Mouse (Mus musculus): ENCODE results near the gene Slc25a11. TPM values are rescaled to one million over a fixed set of nuclear protein-coding genes. Genes with fewer than 3 reads are reported as not detected.

Gene Slc25a11
- polyA plus RNA-seq, 2 experiments: 39.0 to 60.8 TPM

DNA sequence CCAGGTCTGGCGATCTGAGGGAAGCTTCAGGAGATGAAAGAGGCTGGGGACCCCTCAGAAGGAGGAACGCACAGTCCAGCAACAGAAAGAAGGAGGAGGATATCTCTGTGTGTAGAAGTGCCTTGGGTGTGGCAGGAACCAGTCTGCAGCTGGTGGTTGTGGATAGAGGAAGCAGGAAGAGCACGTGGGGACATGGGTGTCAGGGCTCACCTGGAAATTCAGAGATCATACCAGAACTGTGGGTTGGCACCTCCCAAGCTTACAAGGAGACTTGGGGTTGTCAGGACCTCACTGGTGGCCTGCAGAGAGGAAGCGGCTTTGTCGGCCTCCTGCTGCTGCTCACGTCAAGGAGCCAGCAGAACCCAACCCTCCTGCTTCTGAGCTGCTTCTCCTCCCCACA, 50.0 kb downstream of the Slc25a11 start:
- no peak overlapping the region for H3K9ac ChIP-seq (replicated peaks)
- H3K4me3 ChIP-seq (ENCODE audit: insufficient read depth in 1 of 2, low read depth in 2 of 2, low read length in 2 of 2): no peak overlapping the region
- 12% methylated on average over 6 of the region's 6 CpGs for WGBS (ENCODE audit: insufficient replicate concordance)
- H3K4me1 ChIP-seq (replicated peaks; ENCODE audit: control insufficient read depth in 2 of 2, insufficient read depth in 2 of 2, low read length in 1 of 2): peaks cover 0 to 14% of the 10 kb centered on the region in 2 experiments; a peak in 2 of 4 replicates
- TF ChIP-seq EP300 (IDR thresholded peaks at IDR 0.05; ENCODE audit: low read depth): no peak
- no peak for TF ChIP-seq CTCF (IDR thresholded peaks at IDR 0.05; ENCODE audit: low read depth)
- H3K27me3 ChIP-seq (ENCODE audit: control insufficient read depth, insufficient read depth, low read length): no peaks in the 10 kb centered on the region
- DNase-seq (ENCODE audit: low read depth in 3 of 3, low spot score in 3 of 3) (no peak), ATAC-seq (ENCODE audit: insufficient read depth) (peak; percentile 50; the same call in 1 of the 2 replicates)
- no peaks in the 10 kb centered on the region for H3K36me3 ChIP-seq (replicated peaks; ENCODE audit: control insufficient read depth, insufficient read depth, low read depth)
- H3K4me2 ChIP-seq (ENCODE audit: low read depth): no peak overlapping the region
- H3K27ac ChIP-seq: no peak overlapping the region
- H3K9me3 ChIP-seq (ENCODE audit: control insufficient read depth, low read length): no peaks in the 10 kb centered on the region

DNA sequence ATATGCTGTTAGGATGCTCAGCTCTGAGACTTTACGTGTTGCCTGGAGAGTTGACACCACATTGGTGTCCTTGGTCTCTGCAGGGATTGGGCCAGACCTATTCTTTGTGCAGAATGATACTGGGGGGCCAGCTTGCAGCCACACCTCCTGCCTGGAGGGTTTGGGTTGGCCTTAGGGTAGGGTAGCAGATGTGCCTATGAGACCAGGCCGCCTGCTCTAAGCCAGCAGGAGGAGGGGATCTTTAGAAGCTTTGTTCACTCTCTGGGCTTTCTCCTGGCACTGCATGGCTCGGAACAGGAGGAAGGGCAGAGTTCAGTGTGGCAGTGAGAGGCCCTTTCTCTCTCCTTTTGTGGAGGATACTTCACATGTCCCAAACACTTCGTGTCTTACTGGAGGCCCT, 51.2 kb downstream of the Slc25a11 start:
- ATAC-seq (ENCODE audit: insufficient read depth): no peak
- H3K4me3 ChIP-seq (ENCODE audit: insufficient read depth in 1 of 2, low read depth in 2 of 2, low read length in 2 of 2): no peak overlapping the region
- TF ChIP-seq EP300 (IDR thresholded peaks at IDR 0.05; ENCODE audit: low read depth): no peak
- no peak for TF ChIP-seq CTCF (IDR thresholded peaks at IDR 0.05; ENCODE audit: low read depth)
- no peak overlapping the region for H3K9ac ChIP-seq (replicated peaks)
- H3K4me1 ChIP-seq (replicated peaks; ENCODE audit: control insufficient read depth in 2 of 2, insufficient read depth in 2 of 2, low read length in 1 of 2): peaks cover 0 to 19% of the 10 kb centered on the region in 2 experiments; a peak in 2 of 4 replicates
- DNase-seq (ENCODE audit: low read depth in 3 of 3, low spot score in 3 of 3): no peak
- H3K4me2 ChIP-seq (ENCODE audit: low read depth): no peak overlapping the region
- H3K9me3 ChIP-seq (ENCODE audit: control insufficient read depth, low read length): no peaks in the 10 kb centered on the region
- no peak overlapping the region for H3K27ac ChIP-seq
- no peaks in the 10 kb centered on the region for H3K36me3 ChIP-seq (replicated peaks; ENCODE audit: control insufficient read depth, insufficient read depth, low read depth)
- H3K27me3 ChIP-seq (ENCODE audit: control insufficient read depth, insufficient read depth, low read length): no peaks in the 10 kb centered on the region
- 65% methylated on average over 4 of the region's 4 CpGs for WGBS (ENCODE audit: insufficient replicate concordance)

DNA sequence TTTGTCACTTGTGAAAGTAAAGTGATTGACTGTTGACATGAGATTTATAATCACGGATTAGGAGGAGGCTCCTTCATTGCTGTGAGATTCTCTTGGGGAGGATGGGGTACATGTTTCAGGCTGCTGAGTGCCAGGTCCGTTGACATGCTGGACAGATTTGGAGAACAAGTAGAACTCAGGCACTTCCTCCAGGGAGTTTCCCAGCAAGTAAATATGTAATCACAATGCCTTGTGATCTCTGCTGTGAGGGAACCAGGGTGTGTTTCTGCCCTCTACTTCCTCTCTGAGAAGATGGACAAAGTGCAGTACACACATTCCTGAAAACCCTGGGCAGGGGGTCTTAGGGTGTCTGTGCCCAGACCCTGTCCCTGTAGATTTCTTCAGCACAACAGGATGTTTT, 51.6 kb downstream of the Slc25a11 start:
- Histone ChIP-seq H3K27ac (no peak overlapping the region), H3K27me3 (ENCODE audit: control insufficient read depth, insufficient read depth, low read length) (no peaks in the 10 kb centered on the region), H3K4me2 (ENCODE audit: low read depth) (no peak overlapping the region), H3K9me3 (ENCODE audit: control insufficient read depth, low read length) (no peaks in the 10 kb centered on the region), H3K4me1 (replicated peaks; ENCODE audit: control insufficient read depth in 2 of 2, insufficient read depth in 2 of 2, low read length in 1 of 2) (peaks cover 0 to 19% of the 10 kb centered on the region in 2 experiments; a peak in 2 of 4 replicates), H3K9ac (replicated peaks) (no peak overlapping the region), H3K4me3 (ENCODE audit: insufficient read depth in 1 of 2, low read depth in 2 of 2, low read length in 2 of 2) (no peak overlapping the region), H3K36me3 (replicated peaks; ENCODE audit: control insufficient read depth, insufficient read depth, low read depth) (no peaks in the 10 kb centered on the region)
- ATAC-seq (ENCODE audit: insufficient read depth): no peak
- DNase-seq (ENCODE audit: low read depth in 3 of 3, low spot score in 3 of 3): no peak
- TF ChIP-seq EP300 (IDR thresholded peaks at IDR 0.05; ENCODE audit: low read depth) (no peak), CTCF (IDR thresholded peaks at IDR 0.05; ENCODE audit: low read depth) (no peak)
- 32% methylated on average over 2 of the region's 2 CpGs for WGBS (ENCODE audit: insufficient replicate concordance)

DNA sequence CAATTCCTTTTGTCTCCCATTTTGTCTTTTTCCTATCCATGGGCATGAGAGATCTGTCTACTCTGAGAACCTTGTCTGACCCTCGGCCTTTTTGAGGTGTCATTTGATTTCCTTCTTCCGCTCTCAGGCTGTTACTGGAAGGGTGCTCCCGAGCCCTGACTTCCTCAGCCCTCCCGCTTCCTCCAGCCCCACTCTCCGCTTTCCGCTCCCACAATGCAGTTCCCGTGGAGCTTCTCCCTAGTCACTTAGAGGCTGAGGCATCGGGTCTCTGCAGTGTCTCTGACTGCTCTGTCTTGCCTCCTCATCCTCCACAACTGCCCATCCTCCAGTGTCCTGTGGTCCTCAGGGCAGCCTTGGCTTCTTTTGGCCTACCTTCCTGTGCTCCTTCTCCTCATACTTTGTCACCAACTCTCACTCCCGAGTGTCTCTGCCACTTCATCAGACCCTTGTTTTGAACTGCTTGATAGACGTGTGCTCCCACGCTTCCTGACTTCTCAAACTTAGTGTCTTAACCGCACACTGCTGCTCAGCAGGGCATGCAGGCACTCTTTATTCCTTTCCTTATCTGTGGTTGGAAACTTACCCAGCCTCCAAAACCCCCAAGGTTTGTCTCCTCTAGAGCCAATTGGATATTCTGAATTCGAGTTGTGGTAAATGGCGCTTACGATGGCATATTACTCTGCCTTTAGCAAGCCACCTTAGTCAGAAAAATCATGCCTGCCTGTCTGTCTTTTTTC, 52.9 kb downstream of the Slc25a11 start:
- Histone ChIP-seq H3K4me2 (ENCODE audit: low read depth) (no peak overlapping the region), H3K27me3 (ENCODE audit: control insufficient read depth, insufficient read depth, low read length) (no peaks in the 10 kb centered on the region), H3K9ac (replicated peaks) (no peak overlapping the region), H3K27ac (no peak overlapping the region), H3K4me1 (replicated peaks; ENCODE audit: control insufficient read depth in 2 of 2, insufficient read depth in 2 of 2, low read length in 1 of 2) (peaks cover 0 to 19% of the 10 kb centered on the region in 2 experiments; a peak in 2 of 4 replicates), H3K9me3 (ENCODE audit: control insufficient read depth, low read length) (no peaks in the 10 kb centered on the region), H3K36me3 (replicated peaks; ENCODE audit: control insufficient read depth, insufficient read depth, low read depth) (no peaks in the 10 kb centered on the region), H3K4me3 (ENCODE audit: insufficient read depth in 1 of 2, low read depth in 2 of 2, low read length in 2 of 2) (no peak overlapping the region)
- WGBS (ENCODE audit: insufficient replicate concordance): 45% methylated on average over 15 of the region's 15 CpGs
- DNase-seq (ENCODE audit: low read depth in 3 of 3, low spot score in 3 of 3) (no peak), ATAC-seq (ENCODE audit: insufficient read depth) (no peak)
- TF ChIP-seq CTCF (IDR thresholded peaks at IDR 0.05; ENCODE audit: low read depth) (no peak), EP300 (IDR thresholded peaks at IDR 0.05; ENCODE audit: low read depth) (no peak)

Other genes starting within 250 kb of the Slc25a11 start
- gene Pelp1, start 237.4 kb downstream of the Slc25a11 start, polyA plus RNA-seq (2012; rRNA removed): 9.6 and 9.8 TPM in 2 replicates
- 12.1 and 13.8 TPM in 2 replicates for gene Pelp1, start 237.4 kb downstream of the Slc25a11 start, polyA plus RNA-seq (2014; fragmentation: Nextera tagmentation; extraction: Ambion mirVana)
- 17.8 and 19.4 TPM in 2 replicates for gene Arrb2, start 214.8 kb downstream of the Slc25a11 start, polyA plus RNA-seq (2012; rRNA removed)
- 9.8 and 11.0 TPM in 2 replicates for gene Arrb2, start 214.8 kb downstream of the Slc25a11 start, polyA plus RNA-seq (2014; fragmentation: Nextera tagmentation; extraction: Ambion mirVana)
- 11.9 and 12.8 TPM in 2 replicates for gene Med11, start 195.6 kb downstream of the Slc25a11 start, polyA plus RNA-seq (2012; rRNA removed)
- 17.0 and 20.0 TPM in 2 replicates for gene Med11, start 195.6 kb downstream of the Slc25a11 start, polyA plus RNA-seq (2014; fragmentation: Nextera tagmentation; extraction: Ambion mirVana)
- gene Zmynd15, start 188.0 kb downstream of the Slc25a11 start, polyA plus RNA-seq (2012; rRNA removed): 0.28 and 0.31 TPM in 2 replicates
- gene Zmynd15, start 188.0 kb downstream of the Slc25a11 start, polyA plus RNA-seq (2014; fragmentation: Nextera tagmentation; extraction: Ambion mirVana): 0.10 and 0.29 TPM in 2 replicates
- gene Cxcl16, start 187.5 kb downstream of the Slc25a11 start, polyA plus RNA-seq (2012; rRNA removed): 0.94 and 1.1 TPM in 2 replicates
- gene Cxcl16, start 187.5 kb downstream of the Slc25a11 start, polyA plus RNA-seq (2014; fragmentation: Nextera tagmentation; extraction: Ambion mirVana): 0.79 and 1.5 TPM in 2 replicates
- gene Tm4sf5, start 142.2 kb downstream of the Slc25a11 start, polyA plus RNA-seq (2012; rRNA removed): 0.90 and 1.4 TPM in 2 replicates
- 2.1 and 2.4 TPM in 2 replicates for gene Tm4sf5, start 142.2 kb downstream of the Slc25a11 start, polyA plus RNA-seq (2014; fragmentation: Nextera tagmentation; extraction: Ambion mirVana)
- 0.23 TPM in 1 of 2 replicates, not detected in the other for gene Vmo1, start 132.9 kb downstream of the Slc25a11 start, polyA plus RNA-seq (2012; rRNA removed)
- gene Vmo1, start 132.9 kb downstream of the Slc25a11 start, polyA plus RNA-seq (2014; fragmentation: Nextera tagmentation; extraction: Ambion mirVana): 0.21 and 0.51 TPM in 2 replicates
- gene Gltpd2, start 128.3 kb downstream of the Slc25a11 start, polyA plus RNA-seq (2012; rRNA removed): 11.2 and 15.7 TPM in 2 replicates
- 18.4 and 20.3 TPM in 2 replicates for gene Gltpd2, start 128.3 kb downstream of the Slc25a11 start, polyA plus RNA-seq (2014; fragmentation: Nextera tagmentation; extraction: Ambion mirVana)
- 155 and 171 TPM in 2 replicates for gene Psmb6, start 122.1 kb downstream of the Slc25a11 start, polyA plus RNA-seq (2012; rRNA removed)
- gene Psmb6, start 122.1 kb downstream of the Slc25a11 start, polyA plus RNA-seq (2014; fragmentation: Nextera tagmentation; extraction: Ambion mirVana): 345 and 363 TPM in 2 replicates
- gene Gm40193, start 114.5 kb downstream of the Slc25a11 start, polyA plus RNA-seq (2012; rRNA removed): not detected in 2 replicates
- not detected in 2 replicates for gene Gm40193, start 114.5 kb downstream of the Slc25a11 start, polyA plus RNA-seq (2014; fragmentation: Nextera tagmentation; extraction: Ambion mirVana)
- gene Pld2, start 107.4 kb downstream of the Slc25a11 start, polyA plus RNA-seq (2012; rRNA removed): 1.9 and 2.6 TPM in 2 replicates
- 1.3 and 1.5 TPM in 2 replicates for gene Pld2, start 107.4 kb downstream of the Slc25a11 start, polyA plus RNA-seq (2014; fragmentation: Nextera tagmentation; extraction: Ambion mirVana)
- gene Mink1, start 84.6 kb downstream of the Slc25a11 start, polyA plus RNA-seq (2012; rRNA removed): 13.7 and 14.1 TPM in 2 replicates
- gene Mink1, start 84.6 kb downstream of the Slc25a11 start, polyA plus RNA-seq (2014; fragmentation: Nextera tagmentation; extraction: Ambion mirVana): 3.7 and 5.0 TPM in 2 replicates
- gene 4930544D05Rik, start 31.6 kb downstream of the Slc25a11 start, polyA plus RNA-seq (2012; rRNA removed): not detected in 2 replicates
- gene 4930544D05Rik, start 31.6 kb downstream of the Slc25a11 start, polyA plus RNA-seq (2014; fragmentation: Nextera tagmentation; extraction: Ambion mirVana): not detected in 2 replicates
- not detected in 2 replicates for gene Chrne, start 28.3 kb downstream of the Slc25a11 start, polyA plus RNA-seq (2012; rRNA removed)
- not detected in 2 replicates for gene Chrne, start 28.3 kb downstream of the Slc25a11 start, polyA plus RNA-seq (2014; fragmentation: Nextera tagmentation; extraction: Ambion mirVana)
- 4.5 TPM in 2 replicates for gene Gp1ba, start 8.4 kb downstream of the Slc25a11 start, polyA plus RNA-seq (2012; rRNA removed)
- gene Gp1ba, start 8.4 kb downstream of the Slc25a11 start, polyA plus RNA-seq (2014; fragmentation: Nextera tagmentation; extraction: Ambion mirVana): 7.6 and 9.1 TPM in 2 replicates
- gene Rnf167, start 244 bp downstream of the Slc25a11 start, polyA plus RNA-seq (2012; rRNA removed): 47.7 and 48.4 TPM in 2 replicates
- 56.0 and 66.9 TPM in 2 replicates for gene Rnf167, start 244 bp downstream of the Slc25a11 start, polyA plus RNA-seq (2014; fragmentation: Nextera tagmentation; extraction: Ambion mirVana)
- gene Pfn1, start 7.2 kb upstream of the Slc25a11 start, polyA plus RNA-seq (2012; rRNA removed): 421 and 438 TPM in 2 replicates
- 957 and 1,007 TPM in 2 replicates for gene Pfn1, start 7.2 kb upstream of the Slc25a11 start, polyA plus RNA-seq (2014; fragmentation: Nextera tagmentation; extraction: Ambion mirVana)
- 3.4 and 3.7 TPM in 2 replicates for gene Eno3, start 9.7 kb upstream of the Slc25a11 start, polyA plus RNA-seq (2012; rRNA removed)
- gene Eno3, start 9.7 kb upstream of the Slc25a11 start, polyA plus RNA-seq (2014; fragmentation: Nextera tagmentation; extraction: Ambion mirVana): 3.6 and 3.9 TPM in 2 replicates
- 24.6 and 42.0 TPM in 2 replicates for gene Spag7, start 21.9 kb upstream of the Slc25a11 start, polyA plus RNA-seq (2012; rRNA removed)
- gene Spag7, start 21.9 kb upstream of the Slc25a11 start, polyA plus RNA-seq (2014; fragmentation: Nextera tagmentation; extraction: Ambion mirVana): 27.4 and 29.6 TPM in 2 replicates
- 2.7 and 3.1 TPM in 2 replicates for gene Camta2, start 40.6 kb upstream of the Slc25a11 start, polyA plus RNA-seq (2012; rRNA removed)
- 2.1 and 2.5 TPM in 2 replicates for gene Camta2, start 40.6 kb upstream of the Slc25a11 start, polyA plus RNA-seq (2014; fragmentation: Nextera tagmentation; extraction: Ambion mirVana)
- gene Inca1, start 52.7 kb upstream of the Slc25a11 start, polyA plus RNA-seq (2012; rRNA removed): 0.63 and 1.2 TPM in 2 replicates
- 0.71 and 1.4 TPM in 2 replicates for gene Inca1, start 52.7 kb upstream of the Slc25a11 start, polyA plus RNA-seq (2014; fragmentation: Nextera tagmentation; extraction: Ambion mirVana)
- 4.6 and 5.9 TPM in 2 replicates for gene Kif1c, start 53.1 kb upstream of the Slc25a11 start, polyA plus RNA-seq (2012; rRNA removed)
- gene Kif1c, start 53.1 kb upstream of the Slc25a11 start, polyA plus RNA-seq (2014; fragmentation: Nextera tagmentation; extraction: Ambion mirVana): 2.2 and 2.9 TPM in 2 replicates
- gene Zfp3, start 116.7 kb upstream of the Slc25a11 start, polyA plus RNA-seq (2012; rRNA removed): 0.38 and 0.64 TPM in 2 replicates
- gene Zfp3, start 116.7 kb upstream of the Slc25a11 start, polyA plus RNA-seq (2014; fragmentation: Nextera tagmentation; extraction: Ambion mirVana): 0.85 and 1.1 TPM in 2 replicates
- gene Scimp, start 165.1 kb upstream of the Slc25a11 start, polyA plus RNA-seq (2012; rRNA removed): 0.10 and 0.12 TPM in 2 replicates
- gene Scimp, start 165.1 kb upstream of the Slc25a11 start, polyA plus RNA-seq (2014; fragmentation: Nextera tagmentation; extraction: Ambion mirVana): 0.51 and 0.64 TPM in 2 replicates
- gene Rabep1, start 197.3 kb upstream of the Slc25a11 start, polyA plus RNA-seq (2012; rRNA removed): 2.1 and 3.7 TPM in 2 replicates
- 9.1 and 10.3 TPM in 2 replicates for gene Rabep1, start 197.3 kb upstream of the Slc25a11 start, polyA plus RNA-seq (2014; fragmentation: Nextera tagmentation; extraction: Ambion mirVana)

Data from liver, embryonic 14.5 days (tissue).